Mouse (Mus musculus): ENCODE data around the gene Slc2a13.

Slc2a13 gene

DNA sequence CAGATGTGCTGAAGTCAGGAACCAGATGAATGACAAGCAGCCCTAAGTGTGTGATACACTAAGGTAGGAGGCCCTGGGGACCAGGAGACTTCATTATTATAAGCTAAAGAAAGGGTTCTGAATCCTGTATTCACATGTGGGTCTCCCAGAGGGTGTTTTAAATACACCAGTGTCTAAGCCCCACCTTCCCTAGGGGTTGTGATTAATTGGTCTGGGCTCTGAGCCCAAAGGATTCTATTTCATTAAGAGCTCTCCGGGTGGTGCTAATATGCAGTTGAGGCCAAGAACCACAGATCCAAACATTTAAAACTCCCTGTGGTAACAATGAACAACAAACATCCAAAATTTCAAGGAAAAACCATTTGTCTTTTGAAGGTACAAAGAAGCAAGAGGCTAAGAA is 70.4 kb downstream of the Slc2a13 start:
- DNase-seq (ENCODE audit: extremely low read depth, low read depth, low spot score): no peak

DNA sequence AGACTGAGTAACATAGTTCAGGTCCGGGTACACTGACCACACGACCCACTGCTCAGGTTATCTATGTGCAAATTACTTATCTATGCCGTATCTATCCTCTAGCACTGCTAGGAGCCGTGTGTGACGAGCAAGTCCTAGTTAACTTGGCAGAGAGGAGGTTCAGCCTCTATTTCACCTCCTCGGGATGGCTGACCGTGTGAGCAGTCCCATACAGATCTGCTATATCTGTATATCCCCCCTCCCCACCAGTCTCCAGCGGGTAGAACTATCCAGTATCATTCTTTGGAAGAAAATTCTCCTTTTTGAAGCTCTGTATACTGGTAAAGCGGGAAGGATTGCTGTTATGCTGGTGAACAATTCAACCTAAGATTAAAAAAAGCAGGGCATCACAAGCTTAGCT is 70.8 kb downstream of the Slc2a13 start:
- DNase-seq (ENCODE audit: extremely low read depth, low read depth, low spot score): no peak

DNA sequence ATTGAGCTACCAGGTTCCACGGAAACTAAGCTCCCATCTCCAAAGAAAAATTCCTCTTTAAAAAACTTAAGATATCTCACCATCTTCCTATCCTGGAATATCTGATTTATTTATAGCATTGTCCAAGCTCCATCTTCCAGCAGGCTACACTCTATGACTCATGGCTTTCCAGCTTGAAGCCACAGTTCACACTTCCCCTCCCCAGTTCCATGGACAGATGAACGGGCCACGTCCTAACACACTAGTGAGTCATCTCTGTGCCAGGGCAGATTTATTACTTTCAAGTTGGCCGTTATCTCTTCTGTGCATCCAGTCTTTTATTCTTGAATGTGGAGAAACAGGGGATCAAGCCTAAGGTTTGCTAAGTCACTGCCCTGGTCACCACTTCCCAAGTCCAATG is 78.0 kb downstream of the Slc2a13 start:
- no peak for DNase-seq (ENCODE audit: extremely low read depth, low read depth, low spot score)

DNA sequence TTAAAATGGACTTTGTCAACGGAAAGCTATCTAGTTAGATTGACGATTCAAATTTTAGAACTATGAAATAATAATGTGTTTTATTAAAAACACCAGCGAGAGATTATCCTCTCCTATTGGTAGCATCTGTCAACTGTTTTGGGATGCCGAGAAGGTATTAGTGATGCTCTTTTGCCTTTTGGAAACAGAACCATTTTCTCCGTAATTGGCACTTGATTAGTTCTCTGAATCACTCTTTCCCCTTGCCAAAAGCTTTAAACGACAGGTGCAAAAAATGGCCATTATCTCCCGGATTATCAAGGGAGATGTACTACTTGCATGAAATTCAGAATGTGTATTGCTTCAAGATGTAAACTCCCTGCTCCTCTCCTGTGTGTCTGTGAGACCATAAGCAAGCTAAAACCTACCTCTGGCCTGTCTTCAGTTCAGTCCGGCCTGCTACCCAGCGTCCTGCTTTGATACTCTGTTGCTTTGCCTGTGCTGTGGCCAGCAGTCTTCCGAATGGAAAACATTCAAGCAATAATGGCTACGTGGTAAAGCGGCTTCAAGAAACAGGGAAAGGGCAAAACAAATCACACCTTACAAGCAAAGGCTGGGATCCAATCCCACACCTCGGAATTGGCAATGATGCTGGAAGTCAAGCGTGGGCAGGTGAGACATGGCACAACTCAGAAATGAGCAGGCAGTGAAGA is 93.0 kb downstream of the Slc2a13 start:
- no peak for DNase-seq (ENCODE audit: extremely low read depth, low read depth, low spot score)

DNA sequence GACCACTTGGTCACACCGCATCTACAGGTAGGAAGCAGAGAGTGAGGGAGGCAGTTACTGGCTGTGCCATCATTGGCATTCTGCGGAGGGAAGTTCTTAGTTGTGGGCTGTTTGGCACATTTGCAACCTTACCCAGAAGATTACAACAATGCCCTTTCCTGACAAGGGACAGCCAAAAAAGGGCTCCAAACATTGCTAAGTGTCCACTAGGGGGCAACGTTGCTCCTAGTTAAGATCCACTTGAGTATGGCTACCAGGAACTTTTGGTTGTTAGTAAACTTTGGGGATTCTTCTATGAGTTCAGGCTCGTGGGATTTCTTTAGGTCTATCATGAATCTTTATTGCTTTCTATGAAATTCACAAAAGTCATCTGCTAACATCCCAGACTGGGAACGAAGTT is 95.3 kb downstream of the Slc2a13 start:
- DNase-seq (ENCODE audit: extremely low read depth, low read depth, low spot score): no peak

DNA sequence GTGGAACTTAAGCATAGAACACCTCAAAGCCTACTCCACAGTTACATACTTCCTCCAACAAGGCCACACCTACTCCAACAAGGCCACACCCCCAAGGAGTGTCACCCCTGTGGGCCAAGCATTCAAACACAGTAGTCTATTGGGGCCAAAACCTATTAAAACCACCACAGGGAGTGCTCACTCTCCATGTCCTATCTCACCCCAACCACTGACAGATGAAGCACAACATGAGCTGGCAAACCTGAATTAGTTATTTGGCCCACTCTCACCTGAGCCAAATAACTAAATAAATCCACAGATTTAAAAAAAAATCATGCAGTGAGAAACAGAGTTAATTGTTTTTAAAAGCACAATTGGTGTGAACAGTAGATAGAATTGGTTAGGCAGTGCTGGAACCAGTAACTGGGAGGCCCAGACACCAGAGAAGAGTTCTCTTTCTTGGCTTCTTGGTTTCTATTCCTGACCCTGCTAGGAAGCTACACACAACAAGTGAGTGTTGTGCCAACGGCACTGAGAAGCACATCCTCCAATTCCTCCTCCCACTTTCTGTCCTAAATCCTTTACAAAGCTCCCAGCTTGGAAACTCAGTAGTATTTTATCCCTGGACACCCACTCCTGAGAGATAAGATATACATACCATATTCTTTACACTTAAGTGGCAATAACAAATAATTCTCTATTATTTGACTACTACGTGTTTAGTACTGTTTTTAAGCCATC is 99.2 kb downstream of the Slc2a13 start:
- DNase-seq (ENCODE audit: extremely low read depth, low read depth, low spot score): no peak

DNA sequence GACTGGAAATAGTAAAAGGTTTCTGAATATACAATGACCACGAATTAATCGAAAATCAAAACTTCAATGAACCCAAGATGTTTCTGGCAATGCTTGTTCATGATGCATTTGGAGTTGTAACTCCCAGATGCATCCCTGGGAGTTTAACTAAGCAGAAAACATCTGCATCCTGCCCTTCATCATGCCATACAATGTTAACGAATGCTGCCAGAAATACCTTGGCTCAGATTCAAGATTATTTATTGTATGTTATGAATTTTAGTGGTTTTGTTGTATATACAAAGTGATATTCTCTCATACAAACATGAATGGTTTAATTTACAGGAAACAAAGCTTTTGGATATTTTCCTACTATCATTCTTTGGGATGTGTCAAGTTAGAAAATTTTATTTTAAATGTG is 107.7 kb downstream of the Slc2a13 start:
- DNase-seq (ENCODE audit: extremely low read depth, low read depth, low spot score): no peak

DNA sequence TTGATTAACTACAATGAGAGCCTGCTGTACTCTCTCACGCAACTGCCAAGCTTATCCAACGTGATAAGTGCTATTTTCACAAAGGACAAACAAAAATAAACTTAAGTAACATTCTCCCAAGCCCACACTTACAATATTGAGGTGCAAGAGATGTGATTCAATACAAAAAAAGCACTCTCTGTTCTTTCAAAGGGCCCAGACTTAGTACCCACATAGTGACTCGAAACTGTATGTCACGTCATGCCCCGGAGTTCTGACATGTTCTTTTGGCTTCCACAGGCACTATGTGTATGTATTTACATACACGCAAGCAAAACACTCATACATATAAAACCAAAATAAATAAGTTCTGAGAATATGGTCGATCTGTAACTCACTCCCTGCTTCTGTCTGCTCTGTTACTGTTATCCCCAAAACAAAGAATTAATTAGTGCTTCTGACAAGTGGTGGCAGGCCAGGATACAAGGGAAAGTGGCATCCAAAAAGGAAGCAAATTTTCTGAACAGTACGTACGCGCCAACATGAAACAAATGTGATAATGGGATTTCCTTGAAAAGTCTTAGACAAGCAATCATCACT is 109.1 kb downstream of the Slc2a13 start:
- DNase-seq (ENCODE audit: extremely low read depth, low read depth, low spot score): no peak

DNA sequence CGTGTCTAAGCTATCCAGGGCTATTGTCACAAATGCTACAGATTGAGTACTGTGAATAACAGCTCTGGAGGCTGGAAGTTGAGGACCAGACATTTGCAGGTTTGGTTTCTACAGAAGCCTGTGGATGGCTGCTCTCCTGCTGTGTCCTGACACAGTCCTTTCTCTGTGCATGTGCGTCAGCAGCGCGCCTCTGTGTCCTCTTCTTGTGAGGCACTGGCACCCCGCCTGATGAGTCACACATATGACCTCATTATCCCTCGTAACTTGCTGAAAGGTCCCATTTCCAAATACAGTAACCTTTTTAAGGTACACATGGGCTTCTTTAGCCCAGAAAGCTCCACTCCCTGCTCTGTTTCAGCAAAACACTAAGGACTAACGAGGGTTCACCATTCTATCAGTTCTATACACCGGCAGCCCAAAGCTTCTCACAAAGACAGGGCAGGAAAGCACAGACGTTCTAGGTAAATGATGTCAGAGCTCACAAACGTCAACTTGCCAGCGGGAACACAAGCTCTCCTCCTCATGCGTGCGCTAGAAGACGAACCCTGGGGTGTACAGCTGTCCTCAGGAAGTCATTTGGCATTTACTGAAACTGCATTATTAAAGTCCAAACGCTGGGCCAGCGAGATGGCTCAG is 109.9 kb downstream of the Slc2a13 start:
- no peak for DNase-seq (ENCODE audit: extremely low read depth, low read depth, low spot score)

DNA sequence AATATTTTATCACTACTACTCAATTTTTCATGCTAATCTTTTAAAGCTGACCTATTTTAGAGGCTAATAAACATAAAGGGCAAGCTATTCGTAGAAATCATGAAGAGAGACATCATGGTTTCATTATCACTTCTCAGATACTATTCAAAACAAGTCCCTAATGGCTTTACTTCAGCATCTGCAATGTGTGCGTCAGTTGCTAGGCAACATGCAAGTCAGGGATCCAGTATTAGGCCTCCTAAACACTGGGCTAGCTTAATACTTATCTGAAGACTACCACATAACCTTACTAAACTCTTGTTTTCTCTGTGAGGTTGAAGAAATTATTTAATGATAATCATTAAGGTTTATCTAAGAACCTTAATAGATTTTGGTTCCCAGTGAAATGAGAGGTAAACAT is 111.1 kb downstream of the Slc2a13 start:
- no peak for DNase-seq (ENCODE audit: extremely low read depth, low read depth, low spot score)

DNA sequence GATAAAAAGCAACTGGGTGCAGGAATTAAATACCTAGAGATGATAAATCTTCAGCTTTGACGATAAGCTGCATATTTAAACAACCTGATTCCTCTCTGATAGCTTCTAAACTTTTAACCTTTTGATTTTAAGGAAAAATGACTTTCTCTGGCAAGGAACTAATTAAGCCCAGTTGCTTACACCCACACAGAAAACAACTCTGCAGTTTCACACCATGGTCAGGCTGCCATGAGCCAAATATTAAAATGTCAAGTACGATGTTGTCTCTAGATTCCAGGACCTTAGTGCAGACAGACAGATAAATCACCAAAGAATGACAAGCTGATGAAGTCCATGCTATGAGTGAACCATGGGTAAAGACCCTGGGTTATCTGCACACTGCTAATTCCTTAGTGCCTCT is 115.9 kb downstream of the Slc2a13 start:
- no peak for DNase-seq (ENCODE audit: extremely low read depth, low read depth, low spot score)

DNA sequence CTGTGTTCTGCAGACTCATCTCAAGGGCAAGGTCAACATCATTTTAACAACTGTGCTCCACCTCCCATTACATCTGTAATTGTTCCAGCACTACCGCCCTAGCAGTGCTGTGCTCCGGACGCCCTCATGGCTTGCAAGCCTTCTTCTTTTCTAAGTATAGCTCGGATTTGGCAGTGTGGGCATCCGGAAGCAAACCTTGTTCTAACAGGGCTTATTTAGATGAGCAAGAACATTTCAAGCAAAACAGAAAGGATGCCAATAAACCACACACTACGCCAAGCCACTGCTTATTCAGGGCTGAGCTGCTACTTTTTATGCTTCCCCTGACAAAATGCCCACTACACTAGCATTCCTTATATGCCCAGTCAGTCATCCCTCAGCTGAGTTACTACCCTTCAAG is 127.7 kb downstream of the Slc2a13 start:
- DNase-seq (ENCODE audit: extremely low read depth, low read depth, low spot score): no peak

DNA sequence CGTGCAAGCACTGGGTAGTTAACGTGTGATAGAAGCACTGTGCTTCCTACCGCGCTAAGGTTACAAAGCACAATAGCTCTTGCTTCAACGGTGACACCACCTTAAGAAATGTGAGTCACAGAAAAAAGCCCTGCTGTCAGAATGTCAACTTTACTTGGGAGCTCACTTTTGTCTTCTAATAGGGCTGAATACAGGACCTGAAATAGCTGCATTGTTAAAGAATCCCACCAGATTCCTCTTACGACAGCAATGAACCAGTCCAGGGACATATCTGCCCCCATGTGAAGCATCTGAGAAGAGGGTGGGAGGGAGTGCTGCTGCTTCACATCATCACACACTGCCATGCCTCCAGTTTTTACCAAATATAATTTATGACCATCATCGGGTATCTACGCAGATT is 129.6 kb downstream of the Slc2a13 start:
- no peak for DNase-seq (ENCODE audit: extremely low read depth, low read depth, low spot score)

DNA sequence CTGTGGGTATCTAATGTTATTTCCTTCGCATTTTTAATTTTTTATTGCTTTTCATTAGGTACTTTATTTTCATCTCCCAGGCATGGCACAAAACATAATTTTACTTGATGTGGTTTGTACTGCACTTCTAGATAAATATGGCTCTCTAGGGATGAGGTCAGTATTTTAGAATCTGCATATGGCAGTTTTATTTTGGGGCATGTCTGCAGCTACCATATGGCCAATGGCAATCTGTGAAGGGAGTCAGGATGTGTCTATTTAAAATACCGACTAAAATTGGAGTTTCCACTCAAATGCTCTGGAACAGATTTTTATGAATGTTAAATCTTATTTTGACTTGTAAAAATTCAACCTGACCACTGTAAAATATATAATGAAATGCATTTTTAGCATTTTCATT is 133.2 kb downstream of the Slc2a13 start:
- DNase-seq (ENCODE audit: extremely low read depth, low read depth, low spot score): no peak

DNA sequence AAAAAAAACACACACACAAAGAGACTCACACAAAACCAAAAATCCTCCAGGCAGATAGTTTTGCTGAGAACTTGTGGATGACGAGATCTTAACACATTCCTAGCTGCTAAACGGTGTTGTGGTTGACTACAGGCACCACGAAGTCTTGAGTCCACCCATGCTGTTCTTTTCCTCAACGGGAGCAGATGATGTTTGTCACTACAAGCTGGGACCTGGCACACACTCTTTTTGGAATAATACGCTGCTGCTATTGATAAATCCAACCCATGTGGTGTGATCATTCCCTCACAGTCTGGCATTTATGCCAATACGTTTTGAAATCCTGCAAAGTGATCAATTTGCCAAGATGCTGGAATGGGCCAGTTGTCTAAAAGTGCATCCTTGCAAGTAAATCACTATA is 147.6 kb downstream of the Slc2a13 start:
- DNase-seq (ENCODE audit: extremely low read depth, low read depth, low spot score): no peak

DNA sequence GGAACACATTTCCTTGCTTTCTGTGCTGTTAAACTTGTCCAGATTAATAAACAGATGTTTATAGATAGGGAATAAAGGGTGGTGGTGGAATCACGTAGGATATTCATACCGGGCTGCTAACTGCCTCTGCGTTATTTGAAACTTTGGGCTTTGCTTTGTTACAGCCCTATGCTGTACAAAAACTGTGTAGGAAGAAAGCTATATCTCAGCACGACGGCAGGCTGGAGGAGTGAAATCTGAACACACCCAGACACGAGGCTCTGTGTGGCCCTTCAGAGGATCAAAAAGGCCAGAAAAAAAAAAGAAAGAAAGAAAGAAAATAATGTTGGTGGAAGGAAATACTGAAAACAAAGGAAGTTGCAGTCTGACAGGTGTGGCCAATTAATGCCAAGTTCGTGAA is 166.1 kb downstream of the Slc2a13 start:
- DNase-seq (ENCODE audit: extremely low read depth, low read depth, low spot score): no peak

DNA sequence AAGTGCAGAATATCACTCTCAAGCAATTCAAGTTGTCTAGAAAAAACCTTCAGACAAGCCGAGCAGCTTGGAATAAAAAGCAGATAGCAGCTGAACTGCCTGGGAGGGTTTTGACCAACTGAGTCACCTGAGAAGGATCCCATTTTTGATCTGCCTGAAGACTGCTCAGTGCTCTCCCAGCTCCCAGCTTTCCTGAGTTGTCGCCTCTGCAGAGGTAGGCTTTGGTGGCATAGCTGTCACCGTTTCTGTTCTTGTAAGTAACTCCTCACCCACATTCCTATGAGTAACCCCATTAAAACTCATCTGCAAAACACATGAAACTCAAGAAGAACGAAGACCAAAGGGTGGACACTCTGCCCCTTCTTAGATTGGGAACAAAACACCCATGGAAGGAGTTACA is 177.9 kb downstream of the Slc2a13 start:
- DNase-seq (ENCODE audit: extremely low read depth, low read depth, low spot score): no peak

DNA sequence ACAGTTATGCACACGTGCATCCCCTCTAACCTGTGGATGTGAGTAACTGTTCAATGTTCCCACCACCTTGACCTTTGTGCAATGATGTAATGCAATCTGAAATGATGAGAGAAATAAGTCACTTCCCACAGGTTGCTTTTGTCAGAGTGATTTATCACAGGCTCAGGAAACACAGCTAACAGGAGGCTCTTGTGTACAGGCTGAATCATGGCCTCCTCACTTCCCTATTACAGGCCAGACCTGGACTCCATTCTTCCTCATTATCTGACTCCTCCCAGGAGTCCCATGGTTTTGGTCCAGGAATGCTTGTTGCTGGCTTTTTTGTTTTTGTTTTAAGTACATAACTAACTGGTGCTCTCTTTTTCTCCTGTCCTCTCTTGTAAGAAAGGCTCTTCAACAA is 189.4 kb downstream of the Slc2a13 start:
- no peak for DNase-seq (ENCODE audit: extremely low read depth, low read depth, low spot score)

DNA sequence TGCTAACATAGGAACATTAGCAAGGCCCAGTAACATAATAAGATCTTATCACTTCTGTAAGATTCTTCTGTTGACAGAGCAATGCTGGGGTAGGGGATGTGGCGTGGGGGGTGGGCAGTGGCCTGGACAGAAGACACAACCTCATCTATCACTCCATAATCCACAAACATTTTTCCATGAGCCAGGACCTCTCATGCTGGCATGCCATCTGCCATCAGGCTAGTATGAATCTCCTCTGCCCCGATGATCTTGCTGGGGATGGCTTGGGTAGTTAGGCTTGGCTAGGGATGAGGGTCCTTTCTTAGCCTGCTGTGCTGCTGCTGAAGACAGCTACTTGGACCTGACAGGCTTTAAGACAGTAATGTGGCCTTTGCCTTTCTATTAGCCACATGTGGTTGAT is 190.5 kb downstream of the Slc2a13 start:
- no peak for DNase-seq (ENCODE audit: extremely low read depth, low read depth, low spot score)

DNA sequence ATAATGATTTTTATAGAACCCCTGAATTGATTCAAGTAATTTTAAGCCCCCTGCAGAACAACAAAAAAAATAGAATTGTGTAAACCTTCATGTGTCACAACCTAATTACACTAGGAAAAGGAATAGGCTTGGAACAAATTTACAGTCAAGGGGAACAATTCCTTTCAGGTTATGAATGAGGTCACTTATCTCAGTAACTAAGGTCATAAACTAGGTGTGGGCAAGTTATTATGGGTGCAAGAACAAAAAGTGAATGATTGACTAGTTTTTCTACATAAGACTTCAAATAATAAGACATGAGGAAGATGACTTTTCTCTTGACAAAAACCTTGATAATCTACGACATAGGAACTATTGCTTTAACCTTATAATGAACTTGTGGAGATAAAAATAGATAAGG is 191.2 kb downstream of the Slc2a13 start:
- no peak for DNase-seq (ENCODE audit: extremely low read depth, low read depth, low spot score)

DNA sequence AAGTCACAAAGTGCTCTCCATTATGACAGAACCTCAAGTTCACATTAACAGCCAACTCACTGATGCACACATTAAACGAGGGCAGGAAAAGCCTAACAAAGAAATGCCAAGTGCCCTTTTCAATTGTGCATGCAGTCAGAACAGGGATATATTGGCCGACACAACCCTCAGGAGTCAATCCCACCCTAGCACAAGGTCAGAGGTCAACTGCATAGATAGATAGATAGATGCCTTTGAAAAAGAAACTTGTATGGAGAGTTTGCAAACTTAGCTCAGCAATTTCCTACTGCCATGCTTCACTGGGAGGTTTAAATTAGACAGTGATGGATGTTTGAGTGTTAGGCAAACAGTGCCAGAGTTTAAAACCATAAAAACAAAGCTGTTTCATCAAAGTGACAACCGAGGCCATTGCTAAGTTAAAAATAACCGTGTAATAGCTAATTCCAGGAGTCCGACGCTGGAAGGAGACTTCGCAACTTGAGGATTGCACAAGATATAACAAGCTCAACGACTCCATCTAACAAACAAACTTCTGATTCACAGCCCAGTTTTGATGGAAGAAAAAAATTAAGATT is 194.2 kb downstream of the Slc2a13 start:
- no peak for DNase-seq (ENCODE audit: extremely low read depth, low read depth, low spot score)

DNA sequence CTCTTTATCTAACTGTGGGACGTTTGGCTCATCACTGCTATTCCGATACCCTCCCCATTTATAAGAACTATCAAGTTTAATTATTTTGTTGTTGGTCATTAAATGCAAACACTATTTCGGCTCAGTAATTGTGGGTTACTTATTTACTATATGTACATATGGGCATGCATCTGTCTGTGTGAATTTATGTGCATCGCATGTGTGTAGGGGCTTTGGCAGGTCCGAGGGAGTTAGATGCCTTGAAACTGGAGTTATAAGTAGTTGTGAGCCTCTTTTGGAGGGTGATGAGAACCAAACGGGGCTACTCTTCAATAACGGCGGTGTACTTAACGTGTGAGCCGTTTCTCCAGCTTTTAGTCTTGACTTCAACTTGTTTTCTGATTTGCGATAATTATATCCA is 195.5 kb downstream of the Slc2a13 start:
- no peak for DNase-seq (ENCODE audit: extremely low read depth, low read depth, low spot score)
